Mouse (Mus musculus): Measurements from ENCODE around the gene Gm11037. TPM values are rescaled to one million over a fixed set of nuclear protein-coding genes. Genes with fewer than 3 reads are reported as not detected.

Gene Gm11037
- total RNA-seq, 4 experiments from 2014 or later, result not detected

- peak in 1 of 2 experiments; percentile 1 for DNase-seq (ENCODE audit: low spot score in 2 of 2)
These were observed 4.6 kb upstream of the Gm11037 start for GRCm38 (mm10) chr2:131128636-131129157.

- no peak for DNase-seq (ENCODE audit: low spot score in 2 of 2)
These were observed 3.5 kb upstream of the Gm11037 start for GRCm38 (mm10) chr2:131129836-131130235.

GRCm38 (mm10) chr2:131130849-131131248 is 2.4 kb upstream of the Gm11037 start:
- no peak for DNase-seq (ENCODE audit: low spot score in 2 of 2)

GRCm38 (mm10) chr2:131132111-131132888 is 997 bp upstream of the Gm11037 start:
- DNase-seq (ENCODE audit: low spot score in 2 of 2), result no peak

GRCm38 (mm10) chr2:131134381-131134780 is 1.1 kb downstream of the Gm11037 start:
- DNase-seq (ENCODE audit: low spot score in 2 of 2), result no peak

- DNase-seq (ENCODE audit: low spot score in 2 of 2), result no peak
These were observed 1.6 kb downstream of the Gm11037 start for GRCm38 (mm10) chr2:131134826-131135400.

GRCm38 (mm10) chr2:131135521-131136139 is 2.3 kb downstream of the Gm11037 start:
- DNase-seq (ENCODE audit: low spot score in 2 of 2), result no peak

GRCm38 (mm10) chr2:131138296-131138695 is 5.0 kb downstream of the Gm11037 start:
- DNase-seq (ENCODE audit: low spot score in 2 of 2), result peak in 1 of 2 experiments; percentile 0

GRCm38 (mm10) chr2:131138760-131139159 is 5.5 kb downstream of the Gm11037 start:
- no peak for DNase-seq (ENCODE audit: low spot score in 2 of 2)

GRCm38 (mm10) chr2:131139287-131139686 is 6.0 kb downstream of the Gm11037 start:
- no peak for DNase-seq (ENCODE audit: low spot score in 2 of 2)

GRCm38 (mm10) chr2:131139886-131140532 is 6.7 kb downstream of the Gm11037 start:
- no peak for DNase-seq (ENCODE audit: low spot score in 2 of 2)

GRCm38 (mm10) chr2:131140533-131140905 is 7.2 kb downstream of the Gm11037 start:
- no peak for DNase-seq (ENCODE audit: low spot score in 2 of 2)

GRCm38 (mm10) chr2:131141336-131141986 is 8.2 kb downstream of the Gm11037 start:
- DNase-seq (ENCODE audit: low spot score in 2 of 2), result no peak

- peak; percentile 72 to 73 for DNase-seq (ENCODE audit: low spot score in 2 of 2)
These were observed 9.3 kb downstream of the Gm11037 start for GRCm38 (mm10) chr2:131142592-131142991.

- DNase-seq (ENCODE audit: low spot score in 2 of 2), result no peak
These were observed 9.9 kb downstream of the Gm11037 start for GRCm38 (mm10) chr2:131143007-131143780.

GRCm38 (mm10) chr2:131145121-131145520 is 11.8 kb downstream of the Gm11037 start:
- DNase-seq (ENCODE audit: low spot score in 2 of 2), result no peak

- no peak for DNase-seq (ENCODE audit: low spot score in 2 of 2)
These were observed 12.2 kb downstream of the Gm11037 start for GRCm38 (mm10) chr2:131145536-131145935.

- no peak for DNase-seq (ENCODE audit: low spot score in 2 of 2)
These were observed 13.1 kb downstream of the Gm11037 start for GRCm38 (mm10) chr2:131146193-131147042.

- no peak for DNase-seq (ENCODE audit: low spot score in 2 of 2)
These were observed 13.7 kb downstream of the Gm11037 start for GRCm38 (mm10) chr2:131147043-131147365.

Measured in gastrocnemius, adult 8-10 months (tissue).